Mouse (Mus musculus) cerebellum, adult 2 months (tissue): ENCODE results near the gene Itpkb.

Experiments used
- CTCF ChIP-seq: fragments of 200-500 bp; IDR thresholded peaks from 2 replicates; pipeline ENCODE4 v1.5.1; 2011; ENCODE audit warnings: low read depth, mild to moderate bottlenecking, control low read depth, low read length, moderate library complexity, borderline replicate concordance; ENCODE audit not compliant: insufficient read depth
- POLR2A ChIP-seq: fragments of 200-500 bp; IDR thresholded peaks from 2 replicates; pipeline ENCODE4 v1.6.1; 2011; ENCODE audit warnings: low read length, control low read depth, borderline replicate concordance; ENCODE audit not compliant: insufficient read depth

DNA sequence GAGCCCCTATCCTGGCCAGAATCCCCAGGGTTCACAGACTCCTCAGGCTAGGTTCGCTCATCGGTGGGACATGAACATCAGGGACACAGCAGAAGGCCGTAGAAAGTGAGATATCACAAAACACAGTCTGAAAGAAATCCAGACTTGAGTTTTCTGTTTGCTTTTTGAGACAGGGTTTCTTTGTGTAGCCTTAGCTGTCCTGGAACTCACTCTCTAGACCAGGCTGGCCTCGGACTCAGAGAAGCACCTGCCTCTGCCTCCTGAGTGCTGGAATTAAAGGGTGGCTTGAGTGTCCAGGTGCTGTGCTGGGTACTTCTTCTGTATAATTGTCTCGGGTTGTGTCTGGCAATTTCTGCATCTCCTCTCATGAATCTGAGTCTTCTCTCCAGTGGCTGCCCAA, 14.8 kb downstream of the Itpkb start:
- TF ChIP-seq POLR2A (no peak), CTCF (no peak)
